Mouse (Mus musculus): Measurements from ENCODE around the gene Il17ra. TPM values are rescaled to one million over a fixed set of nuclear protein-coding genes. Genes with fewer than 3 reads are reported as not detected.

Il17ra gene
- polyA plus RNA-seq (2012), result 70.6 and 82.0 TPM in 2 replicates

GRCm38 (mm10) chr6:120463086-120463871, at the start of gene Il17ra:
Gene Il17ra (plus strand): TSS chr6:120463247.

GRCm38 (mm10) chr6:120493374-120494181, 30.5 kb downstream of the Il17ra start, which contains the start of gene Tmem121b:
Gene Tmem121b (minus strand): TSS chr6:120493807.

GRCm38 (mm10) chr6:120531020-120531965, 68.2 kb downstream of the Il17ra start, which contains the start of gene Hdhd5:
Gene Hdhd5 (minus strand): TSS chr6:120531319.

Other genes with a start within 250 kb of the Il17ra start
- gene D330020A13Rik, start 168.9 kb upstream of the Il17ra start, polyA plus RNA-seq (2012), result 0.09 TPM in 1 of 2 replicates, not detected in the other
- gene B4galnt3, start 168.7 kb upstream of the Il17ra start, polyA plus RNA-seq (2012), result 0.02 and 0.06 TPM in 2 replicates
- gene Kdm5a, start 99.1 kb upstream of the Il17ra start, polyA plus RNA-seq (2012), result 18.1 and 25.7 TPM in 2 replicates
- gene Ccdc77, start 98.9 kb upstream of the Il17ra start, polyA plus RNA-seq (2012), result 2.9 and 4.2 TPM in 2 replicates
- 3.4 and 5.6 TPM in 2 replicates for gene Tmem121b, start 30.6 kb downstream of the Il17ra start, polyA plus RNA-seq (2012)
- gene Hdhd5, start 68.1 kb downstream of the Il17ra start, polyA plus RNA-seq (2012), result 6.3 and 7.3 TPM in 2 replicates
- gene Cecr2, start 203.1 kb downstream of the Il17ra start, polyA plus RNA-seq (2012), result 4.3 and 6.2 TPM in 2 replicates

Data from megakaryocyte-erythroid progenitor cell, adult 5 weeks (primary cell).